Mouse (Mus musculus): ENCODE results near the gene Rnf152. TPM values are rescaled to one million over a fixed set of nuclear protein-coding genes. Genes with fewer than 3 reads are reported as not detected.

Rnf152 gene
- total and polyA plus RNA-seq, 2 experiments, result 2.4 to 12.7 TPM

DNA sequence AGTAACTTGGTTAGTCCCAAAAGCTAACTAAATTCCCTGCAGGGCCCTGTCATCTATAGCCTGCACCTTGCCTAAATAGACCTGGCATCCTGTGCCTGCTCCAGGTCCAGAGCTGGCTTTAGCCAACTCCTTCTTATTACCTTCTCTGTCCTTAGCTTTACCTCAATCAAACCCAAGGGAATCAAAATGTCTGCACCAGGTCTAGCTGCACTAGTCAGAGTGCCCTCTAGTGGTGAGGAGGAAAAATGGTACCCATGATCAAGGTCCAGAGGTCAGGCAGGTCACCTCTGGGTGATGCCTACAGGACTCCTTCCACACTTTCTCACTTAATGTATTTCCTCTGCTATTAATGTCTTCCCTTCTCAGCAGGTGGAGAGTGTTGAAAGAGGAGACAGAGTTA, 6.2 kb upstream of the Rnf152 start:
- H3K4me1 ChIP-seq (ENCODE audit: control insufficient read depth, insufficient read depth, low read length), result no peaks in the 10 kb centered on the region; the same call in 1 of the 2 replicates
- TF ChIP-seq CTCF (IDR thresholded peaks at IDR 0.05; ENCODE audit: low read depth, low read length) (peak; percentile 58), POLR2A (IDR thresholded peaks at IDR 0.05; ENCODE audit: extremely low read depth, insufficient read depth, low read length) (no peak)
- no peaks in the 10 kb centered on the region for H3K79me2 ChIP-seq (ENCODE audit: control insufficient read depth, insufficient read depth, low read length)
- no peak overlapping the region for H3K4me3 ChIP-seq (ENCODE audit: insufficient read depth, low read depth, low read length)
- no peak overlapping the region for H3K9ac ChIP-seq (ENCODE audit: low read depth, low read length)
- no peaks in the 10 kb centered on the region for H3K36me3 ChIP-seq (ENCODE audit: control insufficient read depth, insufficient read depth, low read length)
- no peaks in the 10 kb centered on the region for H3K27me3 ChIP-seq (ENCODE audit: control insufficient read depth, insufficient read depth, low read length)
- no peak overlapping the region for H3K27ac ChIP-seq (replicated peaks; ENCODE audit: insufficient read depth, low read depth, low read length)
- DNase-seq (ENCODE audit: extremely low read depth, low read depth, low spot score), result peak; percentile 36

DNA sequence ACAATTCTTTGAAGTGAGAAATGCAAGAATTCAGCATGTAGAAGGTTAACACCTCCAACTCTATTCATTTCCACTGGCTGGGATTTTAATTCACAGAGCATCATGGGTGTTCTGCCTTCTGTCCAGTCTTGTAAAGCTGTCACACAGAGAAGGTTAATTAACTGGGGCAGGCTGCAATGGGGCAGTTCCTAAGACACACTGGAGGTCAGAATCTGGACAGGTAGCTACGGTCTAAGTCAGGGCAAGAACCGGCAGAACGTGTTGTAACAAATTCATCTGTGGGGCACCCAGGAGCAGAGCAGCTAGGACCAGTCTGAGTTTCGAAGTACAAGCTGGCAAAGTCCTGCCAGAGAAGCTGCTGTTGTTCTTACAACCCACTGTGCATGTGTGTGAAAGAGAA, 2.4 kb upstream of the Rnf152 start:
- Histone ChIP-seq H3K27ac (replicated peaks; ENCODE audit: insufficient read depth, low read depth, low read length) (no peak overlapping the region), H3K27me3 (ENCODE audit: control insufficient read depth, insufficient read depth, low read length) (no peaks in the 10 kb centered on the region), H3K4me1 (ENCODE audit: control insufficient read depth, insufficient read depth, low read length) (peaks cover 4% of the 10 kb centered on the region), H3K9ac (ENCODE audit: low read depth, low read length) (no peak overlapping the region), H3K79me2 (ENCODE audit: control insufficient read depth, insufficient read depth, low read length) (no peaks in the 10 kb centered on the region), H3K36me3 (ENCODE audit: control insufficient read depth, insufficient read depth, low read length) (no peaks in the 10 kb centered on the region), H3K4me3 (ENCODE audit: insufficient read depth, low read depth, low read length) (no peak overlapping the region)
- 84% methylated on average over 4 of the region's 4 CpGs for WGBS
- no peak for TF ChIP-seq POLR2A (IDR thresholded peaks at IDR 0.05; ENCODE audit: extremely low read depth, insufficient read depth, low read length)
- TF ChIP-seq CTCF (IDR thresholded peaks at IDR 0.05; ENCODE audit: low read depth, low read length), result no peak
- no peak for DNase-seq (ENCODE audit: extremely low read depth, low read depth, low spot score)

DNA sequence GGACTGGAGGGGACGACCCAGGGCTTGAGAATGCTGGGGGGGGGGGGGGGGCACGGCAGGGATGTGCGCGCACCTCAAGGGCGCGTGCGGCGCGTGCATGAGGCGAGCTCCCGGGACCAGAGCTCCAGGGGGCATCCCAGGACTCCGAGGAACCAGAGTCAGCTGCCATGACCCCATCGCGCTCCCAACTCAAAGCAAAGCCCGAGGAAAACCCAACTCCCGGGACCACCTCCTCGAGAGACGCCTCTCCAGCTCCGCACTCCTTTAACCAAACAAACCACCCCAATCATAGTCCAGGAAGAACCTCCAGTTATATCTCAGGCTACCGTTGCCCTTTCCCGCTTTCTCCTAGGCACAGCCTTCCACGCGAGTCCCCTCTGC, 610 bp downstream of the Rnf152 start:
- Histone ChIP-seq H3K36me3 (ENCODE audit: control insufficient read depth, insufficient read depth, low read length) (peaks cover 2% of the 10 kb centered on the region), H3K79me2 (ENCODE audit: control insufficient read depth, insufficient read depth, low read length) (peaks cover 3% of the 10 kb centered on the region; the same call in 1 of the 2 replicates), H3K4me3 (ENCODE audit: insufficient read depth, low read depth, low read length) (peak overlapping the region; percentile 67), H3K27me3 (ENCODE audit: control insufficient read depth, insufficient read depth, low read length) (no peaks in the 10 kb centered on the region), H3K9ac (ENCODE audit: low read depth, low read length) (peak overlapping the region; percentile 70), H3K4me1 (ENCODE audit: control insufficient read depth, insufficient read depth, low read length) (peaks cover 4% of the 10 kb centered on the region), H3K27ac (replicated peaks; ENCODE audit: insufficient read depth, low read depth, low read length) (peak overlapping the region; percentile 56)
- WGBS, result 0% methylated on average over 22 of the region's 23 CpGs
- DNase-seq (ENCODE audit: extremely low read depth, low read depth, low spot score), result no peak
- no peak for TF ChIP-seq POLR2A (IDR thresholded peaks at IDR 0.05; ENCODE audit: extremely low read depth, insufficient read depth, low read length)
- TF ChIP-seq CTCF (IDR thresholded peaks at IDR 0.05; ENCODE audit: low read depth, low read length), result no peak

DNA sequence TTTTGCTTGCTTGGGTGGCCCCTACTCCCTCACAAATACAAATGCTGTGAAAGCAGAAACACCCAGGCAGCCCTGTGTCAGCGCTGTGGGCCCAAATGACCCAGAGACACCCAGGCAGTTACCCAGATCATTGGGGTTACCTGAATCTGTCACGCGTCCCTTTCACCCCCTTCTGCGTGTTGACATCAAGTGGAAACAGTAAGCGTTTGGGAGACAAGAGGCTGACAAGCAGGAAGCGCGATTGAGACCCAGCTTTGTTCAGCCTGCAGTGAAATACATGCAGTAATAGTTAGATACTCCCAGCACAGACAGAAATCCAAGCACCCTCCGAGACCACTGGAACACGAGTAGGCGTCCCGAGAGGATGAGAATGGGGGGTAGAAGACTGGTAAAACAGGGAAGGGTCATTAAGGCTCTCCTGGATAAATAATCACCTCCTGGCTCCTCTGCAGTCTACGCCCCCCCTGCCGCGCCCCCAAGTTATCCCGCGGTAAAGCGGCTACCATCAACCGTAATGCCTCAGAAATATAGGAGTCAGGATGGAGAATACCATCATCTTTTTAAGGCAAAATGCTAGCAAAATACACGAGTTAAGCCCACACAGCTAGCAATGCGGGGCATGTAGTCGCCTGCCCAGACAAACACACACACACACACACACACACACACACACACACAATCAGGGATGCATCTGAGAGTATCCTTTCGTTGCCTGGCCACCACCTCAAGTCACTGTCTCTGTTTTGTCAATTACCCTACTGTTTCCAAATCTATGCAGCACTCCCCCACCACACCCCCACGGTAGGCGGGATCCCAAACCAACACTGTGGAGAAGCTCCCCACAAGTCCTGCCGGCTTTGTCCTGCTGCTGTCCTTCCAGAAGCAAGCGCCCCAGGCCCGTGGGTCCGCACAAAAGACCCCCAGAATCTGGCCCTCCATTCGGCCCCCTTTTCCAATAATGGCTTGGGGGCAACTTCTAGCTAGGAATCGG, 1.3 kb downstream of the Rnf152 start:
- 19% methylated on average over 30 of the region's 30 CpGs for WGBS
- Histone ChIP-seq H3K4me3 (ENCODE audit: insufficient read depth, low read depth, low read length) (peak overlapping the region; percentile 67), H3K27ac (replicated peaks; ENCODE audit: insufficient read depth, low read depth, low read length) (no peak overlapping the region), H3K9ac (ENCODE audit: low read depth, low read length) (peak overlapping the region; percentile 70), H3K4me1 (ENCODE audit: control insufficient read depth, insufficient read depth, low read length) (peaks cover 4% of the 10 kb centered on the region; the same call in 1 of the 2 replicates), H3K27me3 (ENCODE audit: control insufficient read depth, insufficient read depth, low read length) (no peaks in the 10 kb centered on the region), H3K79me2 (ENCODE audit: control insufficient read depth, insufficient read depth, low read length) (peaks cover 6% of the 10 kb centered on the region; the same call in 1 of the 2 replicates), H3K36me3 (ENCODE audit: control insufficient read depth, insufficient read depth, low read length) (peaks cover 2% of the 10 kb centered on the region)
- peak; percentile 50 for DNase-seq (ENCODE audit: extremely low read depth, low read depth, low spot score)
- TF ChIP-seq CTCF (IDR thresholded peaks at IDR 0.05; ENCODE audit: low read depth, low read length) (no peak), POLR2A (IDR thresholded peaks at IDR 0.05; ENCODE audit: extremely low read depth, insufficient read depth, low read length) (no peak)

DNA sequence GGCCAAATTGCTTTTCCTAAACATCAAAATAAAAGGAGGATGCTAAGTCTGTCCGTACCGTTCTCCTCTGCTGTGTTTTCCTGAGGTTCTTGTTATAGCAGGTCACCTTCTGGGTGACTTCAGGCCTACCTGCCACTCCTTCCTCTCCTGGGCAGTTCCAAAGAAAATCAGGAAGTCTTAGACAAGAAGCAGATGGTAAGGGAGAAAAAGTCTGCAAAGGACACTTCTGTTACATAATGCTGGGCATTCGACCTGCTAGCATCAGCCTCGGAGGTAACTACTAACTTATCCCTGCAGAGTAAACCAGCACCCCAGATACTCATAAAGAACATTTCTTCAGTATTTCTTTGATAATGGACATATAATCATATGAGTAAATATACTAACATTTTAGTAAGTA, 4.7 kb downstream of the Rnf152 start:
- Histone ChIP-seq H3K36me3 (ENCODE audit: control insufficient read depth, insufficient read depth, low read length) (peaks cover 5% of the 10 kb centered on the region), H3K27me3 (ENCODE audit: control insufficient read depth, insufficient read depth, low read length) (no peaks in the 10 kb centered on the region), H3K27ac (replicated peaks; ENCODE audit: insufficient read depth, low read depth, low read length) (no peak overlapping the region), H3K79me2 (ENCODE audit: control insufficient read depth, insufficient read depth, low read length) (peaks cover 13% of the 10 kb centered on the region; the same call in 1 of the 2 replicates), H3K9ac (ENCODE audit: low read depth, low read length) (no peak overlapping the region), H3K4me1 (ENCODE audit: control insufficient read depth, insufficient read depth, low read length) (peaks cover 4% of the 10 kb centered on the region; the same call in 1 of the 2 replicates), H3K4me3 (ENCODE audit: insufficient read depth, low read depth, low read length) (no peak overlapping the region)
- WGBS, result 87% methylated on average over 4 of the region's 4 CpGs
- no peak for DNase-seq (ENCODE audit: extremely low read depth, low read depth, low spot score)
- TF ChIP-seq POLR2A (IDR thresholded peaks at IDR 0.05; ENCODE audit: extremely low read depth, insufficient read depth, low read length), result no peak
- no peak for TF ChIP-seq CTCF (IDR thresholded peaks at IDR 0.05; ENCODE audit: low read depth, low read length)

DNA sequence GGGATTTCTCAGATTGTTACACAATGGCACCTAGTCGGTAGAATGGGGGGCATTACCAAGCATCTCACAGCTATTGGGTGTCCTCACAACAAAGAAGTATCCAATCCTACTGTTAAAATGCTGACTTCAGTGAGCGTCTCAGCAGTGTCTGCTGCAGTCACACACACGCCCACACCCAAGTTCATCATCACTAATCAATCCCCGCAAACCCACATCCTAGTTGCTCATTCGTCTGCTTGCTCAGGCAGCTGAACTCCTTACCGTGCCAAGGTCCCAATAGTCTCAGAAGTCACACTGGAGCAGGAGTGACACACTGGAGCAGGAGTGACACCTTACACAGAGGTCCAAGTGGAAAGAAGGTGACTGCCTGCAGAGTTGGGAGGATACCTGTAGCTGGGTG, 14.2 kb downstream of the Rnf152 start:
- H3K36me3 ChIP-seq (ENCODE audit: control insufficient read depth, insufficient read depth, low read length), result no peaks in the 10 kb centered on the region
- no peak for DNase-seq (ENCODE audit: extremely low read depth, low read depth, low spot score)
- no peak overlapping the region for H3K4me3 ChIP-seq (ENCODE audit: insufficient read depth, low read depth, low read length)
- no peak overlapping the region for H3K27ac ChIP-seq (replicated peaks; ENCODE audit: insufficient read depth, low read depth, low read length)
- H3K4me1 ChIP-seq (ENCODE audit: control insufficient read depth, insufficient read depth, low read length), result no peaks in the 10 kb centered on the region; the same call in 1 of the 2 replicates
- H3K9ac ChIP-seq (ENCODE audit: low read depth, low read length), result no peak overlapping the region
- peaks cover 30% of the 10 kb centered on the region for H3K79me2 ChIP-seq (ENCODE audit: control insufficient read depth, insufficient read depth, low read length)
- H3K27me3 ChIP-seq (ENCODE audit: control insufficient read depth, insufficient read depth, low read length), result no peaks in the 10 kb centered on the region
- no peak for TF ChIP-seq CTCF (IDR thresholded peaks at IDR 0.05; ENCODE audit: low read depth, low read length)
- TF ChIP-seq POLR2A (IDR thresholded peaks at IDR 0.05; ENCODE audit: extremely low read depth, insufficient read depth, low read length), result no peak
- WGBS, result 82% methylated on average over 6 of the region's 6 CpGs
